In genomic region chr5:73576708-73577107, GRCm38 (mm10) we compare ENCODE assay signal across 22 mouse cellular contexts. TPM values are rescaled to one million over a fixed set of nuclear protein-coding genes. Genes with fewer than 3 reads are reported as not detected.
DNase-seq lines count a peak whose midpoint lies in the region; ATAC-seq and TF ChIP-seq lines count a peak whose summit lies in the region.
"Had no signal": no experiment of that assay in that cellular context is flagged by ENCODE, and none has a peak within 500 bp of the region (broad histone marks: within the 10 kb centered on the region; RNA-seq: fewer than 3 reads in every experiment).

No protein-coding gene starts in this region.

- no peak overlapping the region for H3K4me2 ChIP-seq in forebrain, postnatal 0 days (ENCODE audit: low read depth)
- no peak overlapping the region for H3K4me2 ChIP-seq in forebrain, embryonic 11.5 days (ENCODE audit: low read depth, low read length, severe bottlenecking)
- H3K4me2 ChIP-seq: embryonic facial prominence, embryonic 15.5 days; forebrain, embryonic 12.5 days; heart, embryonic 12.5 days; intestine, embryonic 15.5 days; limb, embryonic 15.5 days; neural tube, embryonic 13.5 days had no signal

- no peaks in the 10 kb centered on the region for H3K36me3 ChIP-seq in forebrain, postnatal 0 days (ENCODE audit: insufficient read depth)
- H3K36me3 ChIP-seq in forebrain, embryonic 11.5 days (ENCODE audit: control insufficient read depth, insufficient read depth, low read length) = no peaks in the 10 kb centered on the region
- H3K36me3 ChIP-seq: embryonic facial prominence, embryonic 15.5 days; forebrain, embryonic 12.5 days; heart, embryonic 12.5 days; intestine, embryonic 15.5 days; limb, embryonic 15.5 days; neural tube, embryonic 13.5 days had no signal

- DNase-seq in forebrain, postnatal 0 days = no peak
- DNase-seq in forebrain, embryonic 11.5 days (ENCODE audit: low spot score) = no peak
- peak; percentile 41 to 52 for DNase-seq in left cerebral cortex, adult 18-20 months (ENCODE audit: low spot score in 2 of 2)
- DNase-seq in left cerebral cortex, postnatal 4 days = no peak
- DNase-seq in MEL-GATA-1-ER (ENCODE audit: extremely low read depth, low read depth) = peak; percentile 6
- DNase-seq in left cerebral cortex, postnatal 25 days (ENCODE audit: low spot score in 2 of 2) = peak; percentile 48 to 81
- no peak for DNase-seq in spleen, postnatal 36 days (ENCODE audit: low spot score in 2 of 2)
- no peak for DNase-seq in ovary, postnatal 36 days (ENCODE audit: low spot score)
- DNase-seq: cerebellum, adult 18-20 months; gastrocnemius, postnatal 36 days; heart, postnatal 36 days; kidney, postnatal 10 days; lung, adult 18-20 months had no signal

- TF ChIP-seq CTCF in forebrain, postnatal 0 days (IDR thresholded peaks at IDR 0.05; ENCODE audit: low read depth) = no peak

- peaks cover 8% of the 10 kb centered on the region; the same call in 1 of the 2 replicates for H3K4me1 ChIP-seq in forebrain, postnatal 0 days (ENCODE audit: insufficient read depth)
- H3K4me1 ChIP-seq in forebrain, embryonic 11.5 days (replicated peaks; ENCODE audit: control insufficient read depth, insufficient read depth, low read length) = no peaks in the 10 kb centered on the region; the same call in 1 of the 2 replicates
- H3K4me1 ChIP-seq: intestine, embryonic 15.5 days had no signal

- WGBS in forebrain, postnatal 0 days = 60% methylated on average over 7 of the region's 7 CpGs
- 71% methylated on average over 7 of the region's 7 CpGs for WGBS in forebrain, embryonic 11.5 days

- H3K27me3 ChIP-seq in forebrain, postnatal 0 days (ENCODE audit: insufficient read depth, low read length) = no peaks in the 10 kb centered on the region; the same call in 1 of the 2 replicates
- no peaks in the 10 kb centered on the region for H3K27me3 ChIP-seq in forebrain, embryonic 11.5 days (ENCODE audit: control insufficient read depth, insufficient read depth, low read length)
- H3K27me3 ChIP-seq: embryonic facial prominence, embryonic 15.5 days; forebrain, embryonic 12.5 days; heart, embryonic 12.5 days; intestine, embryonic 15.5 days; limb, embryonic 15.5 days; neural tube, embryonic 13.5 days had no signal

- H3K9me3 ChIP-seq in forebrain, postnatal 0 days (ENCODE audit: low read length) = no peaks in the 10 kb centered on the region
- H3K9me3 ChIP-seq in forebrain, embryonic 11.5 days (ENCODE audit: control insufficient read depth, low read length) = no peaks in the 10 kb centered on the region
- H3K9me3 ChIP-seq: embryonic facial prominence, embryonic 15.5 days; forebrain, embryonic 12.5 days; heart, embryonic 12.5 days; intestine, embryonic 15.5 days; limb, embryonic 15.5 days; neural tube, embryonic 13.5 days had no signal

- intact Hi-C loops in left cerebral cortex, postnatal 4 days (cut with DNase I) = no loop called here
- intact Hi-C loops in left cerebral cortex, postnatal 25 days (cut with DNase I) = loop anchor here (2.0 kb wide), 1 partner anchor 42 kb away; no protein-coding TSS in a partner anchor

- H3K9ac ChIP-seq in forebrain, postnatal 0 days = no peak overlapping the region
- H3K9ac ChIP-seq in forebrain, embryonic 11.5 days (ENCODE audit: low read length) = no peak overlapping the region
- H3K9ac ChIP-seq: embryonic facial prominence, embryonic 15.5 days; forebrain, embryonic 12.5 days; heart, embryonic 12.5 days; intestine, embryonic 15.5 days; limb, embryonic 15.5 days; neural tube, embryonic 13.5 days had no signal

- no peak overlapping the region for H3K27ac ChIP-seq in forebrain, postnatal 0 days (ENCODE audit: low read depth, low read length)
- no peak overlapping the region for H3K27ac ChIP-seq in forebrain, embryonic 11.5 days (ENCODE audit: low read depth, low read length)
- H3K27ac ChIP-seq: embryonic facial prominence, embryonic 15.5 days; forebrain, embryonic 12.5 days; intestine, embryonic 15.5 days; limb, embryonic 15.5 days; macrophage; neural tube, embryonic 13.5 days had no signal

- peak; percentile 38 for ATAC-seq in forebrain, postnatal 0 days
- ATAC-seq in forebrain, embryonic 11.5 days (replicated peaks; ENCODE audit: low FRiP score) = no peak
- ATAC-seq: intestine, embryonic 15.5 days had no signal

- no peak overlapping the region for H3K4me3 ChIP-seq in forebrain, postnatal 0 days (ENCODE audit: low read depth, low read length)
- H3K4me3 ChIP-seq in forebrain, embryonic 11.5 days (ENCODE audit: low read depth, low read length) = no peak overlapping the region
- H3K4me3 ChIP-seq: embryonic facial prominence, embryonic 15.5 days; forebrain, embryonic 12.5 days; heart, embryonic 12.5 days; intestine, embryonic 15.5 days; limb, embryonic 15.5 days; neural tube, embryonic 13.5 days had no signal

RNA-seq across cellular contexts. Expression of gene Lrrc66, which starts 55.6 kb away (rescaled TPM):
- 0.14 TPM in 1 of 2 replicates, not detected in the other for total RNA-seq in forebrain, postnatal 0 days (2014; rRNA removed)
- polyA plus RNA-seq in forebrain, postnatal 0 days (2015; fragmentation: Nextera tagmentation; extraction: Ambion mirVana) = not detected in 2 replicates
- not detected in 2 replicates for polyA plus RNA-seq in forebrain, embryonic 11.5 days (2014; fragmentation: Nextera tagmentation; extraction: Ambion mirVana)
- not detected for total RNA-seq in left cerebral cortex, adult 18-20 months (2021)
- total RNA-seq in left cerebral cortex, postnatal 4 days (2021) = under 1 TPM in 1 of 2 experiments, not detected in 1; 0.12 TPM
- not detected for total RNA-seq in left cerebral cortex, postnatal 25 days (2021)
- total RNA-seq: gastrocnemius, postnatal 36 days; heart, postnatal 36 days; layer of hippocampus, postnatal 36 days had no signal
- polyA plus RNA-seq: cortical plate, adult 2 months; embryonic facial prominence, embryonic 15.5 days; forebrain, embryonic 12.5 days; heart, embryonic 12.5 days; neural tube, embryonic 13.5 days had no signal

Comparison
In these comparisons a context has a peak if more than half of its experiments do, and no peak if none do; other contexts are left out.
1. DNase-seq: peak in left cerebral cortex, adult 18-20 months (2 of 2), MEL-GATA-1-ER (single experiment) and left cerebral cortex, postnatal 25 days (2 of 2); none in forebrain, postnatal 0 days (single experiment), forebrain, embryonic 11.5 days (single experiment), left cerebral cortex, postnatal 4 days (single experiment), spleen, postnatal 36 days (0 of 2) and ovary, postnatal 36 days (single experiment).